Mouse (Mus musculus) limb, embryonic 14.5 days (tissue): ENCODE data around the gene Eprs. TPM values are rescaled to one million over a fixed set of nuclear protein-coding genes. Genes with fewer than 3 reads are reported as not detected.

ENCODE experiments used
- ATAC-seq: fragments of 200-750 bp; cut with Nextera tagmentation; 2 replicates; pipeline ENCODE4 v1.8.0; 2017; ENCODE audit warnings: low read depth, moderate number of reproducible peaks, moderate TSS enrichment; ENCODE audit not compliant: low FRiP score
- DNase-seq: peaks from one replicate; pipeline ENCODE4 v3.0.0-alpha.2; 2015; ENCODE audit warnings: low spot score
- H3K27ac ChIP-seq: fragments of 300-500 bp; sonication (generic); replicated peaks from 2 replicates; pipeline ENCODE4 v1.5.1; 2014; ENCODE audit warnings: low read depth, mild to moderate bottlenecking, low read length, moderate library complexity, mixed read lengths
- H3K27me3 ChIP-seq: fragments of 300-500 bp; sonication (generic); 2 replicates; pipeline ENCODE4 v1.6.1; 2014; ENCODE audit warnings: low read length, mixed read lengths; ENCODE audit not compliant: control insufficient read depth, insufficient read depth
- H3K36me3 ChIP-seq: fragments of 300-500 bp; sonication (generic); 2 replicates; pipeline ENCODE4 v1.6.1; 2014; ENCODE audit warnings: mild to moderate bottlenecking, low read length, moderate library complexity, mixed read lengths; ENCODE audit not compliant: control insufficient read depth, insufficient read depth
- H3K4me1 ChIP-seq: fragments of 300-500 bp; sonication (generic); 2 replicates; pipeline ENCODE4 v1.6.1; 2014; ENCODE audit warnings: antibody characterized with exemption, low read length, mixed read lengths; ENCODE audit not compliant: control insufficient read depth, insufficient read depth
- H3K4me2 ChIP-seq: fragments of 300-500 bp; sonication (generic); replicated peaks from 2 replicates; pipeline ENCODE4 v1.6.1; 2014; ENCODE audit warnings: low read depth, mild to moderate bottlenecking, low read length, moderate library complexity; ENCODE audit not compliant: severe bottlenecking
- H3K4me3 ChIP-seq: fragments of 300-500 bp; sonication (generic); replicated peaks from 2 replicates; pipeline ENCODE4 v1.5.1; 2014; ENCODE audit warnings: low read length
- H3K9ac ChIP-seq: fragments of 300-500 bp; sonication (generic); 2 replicates; pipeline ENCODE4 v1.6.1; 2014; ENCODE audit warnings: mild to moderate bottlenecking, low read depth, low read length, moderate library complexity; ENCODE audit not compliant: severe bottlenecking
- H3K9me3 ChIP-seq: fragments of 300-500 bp; sonication (generic); 2 replicates; pipeline ENCODE4 v1.6.1; 2016; ENCODE audit warnings: low read length; ENCODE audit not compliant: control insufficient read depth
- POLR2A ChIP-seq: fragments of 200-500 bp; IDR thresholded peaks from 2 replicates; pipeline ENCODE4 v1.8.0; 2012; ENCODE audit warnings: inconsistent platforms, mild to moderate bottlenecking, moderate library complexity, borderline replicate concordance; ENCODE audit not compliant: insufficient read depth, insufficient read length; ENCODE audit errors: extremely low read depth
- WGBS: fragments of 180-500 bp; shearing (Covaris S2); extraction: QIAGEN DNeasy Blood & Tissue Kit; methylation state at CpG from one replicate; pipeline ENCODE4 v1.1.7; 2014; 5-methylcytosine and 5-hydroxymethylcytosine counted together
- polyA plus RNA-seq, 2 experiments: library from polyadenylated mRNA; depleted of rRNA in 1 of 2; stranded (reverse) in 1 of 2; unstranded in 1 of 2; fragments of >200 nt; fragmentation: Nextera tagmentation in 1 of 2; extraction: Ambion mirVana in 1 of 2; gene quantifications; 2 replicates each; pipeline versions ENCODE4 v1.2.1 to v1.2.3; 2012 to 2014

The Eprs gene
- polyA plus RNA-seq, 2 experiments = 50.4 to 142 TPM

- Histone ChIP-seq H3K4me2 (no peak overlapping the region), H3K4me3 (no peak overlapping the region), H3K9ac (no peak overlapping the region), H3K27me3 (no peaks in the 10 kb centered on the region), H3K9me3 (no peaks in the 10 kb centered on the region), H3K27ac (no peak overlapping the region), H3K36me3 (peaks cover 90% of the 10 kb centered on the region), H3K4me1 (no peaks in the 10 kb centered on the region)
- ATAC-seq = no peak
- DNase-seq = no peak
- 85% methylated on average over 4 of the region's 4 CpGs for WGBS
- no peak for TF ChIP-seq POLR2A
Measured at GRCm38 (mm10) chr1:185350611-185351010, 12.2 kb upstream of the Eprs start.

- no peak overlapping the region for H3K4me3 ChIP-seq
- no peaks in the 10 kb centered on the region for H3K4me1 ChIP-seq
- no peak overlapping the region for H3K9ac ChIP-seq
- H3K27ac ChIP-seq = no peak overlapping the region
- peaks cover 88% of the 10 kb centered on the region for H3K36me3 ChIP-seq
- H3K9me3 ChIP-seq = no peaks in the 10 kb centered on the region
- TF ChIP-seq POLR2A = no peak
- no peaks in the 10 kb centered on the region for H3K27me3 ChIP-seq
- WGBS = 87% methylated on average over 12 of the region's 12 CpGs
- no peak overlapping the region for H3K4me2 ChIP-seq
- ATAC-seq = no peak
- no peak for DNase-seq
Measured at GRCm38 (mm10) chr1:185352151-185352550, 10.7 kb upstream of the Eprs start.

GRCm38 (mm10) chr1:185353351-185353750, 9.5 kb upstream of the Eprs start:
- Histone ChIP-seq H3K9ac (no peak overlapping the region), H3K4me1 (no peaks in the 10 kb centered on the region), H3K36me3 (peaks cover 86% of the 10 kb centered on the region), H3K4me3 (no peak overlapping the region), H3K27ac (no peak overlapping the region), H3K9me3 (no peaks in the 10 kb centered on the region), H3K27me3 (no peaks in the 10 kb centered on the region), H3K4me2 (no peak overlapping the region)
- ATAC-seq (no peak), DNase-seq (no peak)
- no peak for TF ChIP-seq POLR2A
- WGBS = 96% methylated on average over 8 of the region's 8 CpGs

GRCm38 (mm10) chr1:185354731-185355130, 8.1 kb upstream of the Eprs start:
- WGBS = 79% methylated on average over 4 of the region's 4 CpGs

GRCm38 (mm10) chr1:185356246-185356645, 6.6 kb upstream of the Eprs start:
- H3K4me1 ChIP-seq = no peaks in the 10 kb centered on the region
- ATAC-seq = no peak
- H3K27ac ChIP-seq = no peak overlapping the region
- no peak for DNase-seq
- H3K36me3 ChIP-seq = peaks cover 60% of the 10 kb centered on the region
- no peak for TF ChIP-seq POLR2A
- H3K4me3 ChIP-seq = no peak overlapping the region
- H3K27me3 ChIP-seq = no peaks in the 10 kb centered on the region
- 93% methylated on average over 8 of the region's 8 CpGs for WGBS
- no peak overlapping the region for H3K9ac ChIP-seq
- no peaks in the 10 kb centered on the region for H3K9me3 ChIP-seq
- H3K4me2 ChIP-seq = no peak overlapping the region

More at GRCm38 (mm10) chr1:185354731-185355130, 8.1 kb upstream of the Eprs start:
- ATAC-seq (no peak), DNase-seq (no peak)
- Histone ChIP-seq H3K9ac (no peak overlapping the region), H3K4me2 (no peak overlapping the region), H3K27ac (no peak overlapping the region), H3K4me3 (no peak overlapping the region), H3K4me1 (no peaks in the 10 kb centered on the region), H3K27me3 (no peaks in the 10 kb centered on the region), H3K36me3 (peaks cover 76% of the 10 kb centered on the region), H3K9me3 (no peaks in the 10 kb centered on the region)
- no peak for TF ChIP-seq POLR2A

GRCm38 (mm10) chr1:185358211-185358610, 4.6 kb upstream of the Eprs start:
- Histone ChIP-seq H3K27ac (no peak overlapping the region), H3K9me3 (no peaks in the 10 kb centered on the region), H3K4me3 (no peak overlapping the region), H3K9ac (no peak overlapping the region), H3K36me3 (peaks cover 42% of the 10 kb centered on the region), H3K4me2 (no peak overlapping the region), H3K4me1 (peaks cover 7% of the 10 kb centered on the region), H3K27me3 (no peaks in the 10 kb centered on the region)
- WGBS = 84% methylated on average over 4 of the region's 4 CpGs
- DNase-seq = no peak
- no peak for TF ChIP-seq POLR2A
- no peak for ATAC-seq
